Mouse (Mus musculus): Measurements from ENCODE around the gene Ghdc.

GRCm38 (mm10) chr11:100791457-100792049 lies 20.8 kb upstream of the Ghdc start:
- TF ChIP-seq E2F4 (IDR thresholded peaks at IDR 0.05; ENCODE audit: borderline replicate concordance, low read depth, low read length) (no peak), CTCF (IDR thresholded peaks at IDR 0.05 in 2 of 3, conservative IDR thresholded peaks at IDR 0.05 in 1 of 3; ENCODE audit: control insufficient read depth in 1 of 3, insufficient read depth in 1 of 3, low read depth in 2 of 3, low read length in 3 of 3, poor library complexity in 1 of 3, severe bottlenecking in 1 of 3) (no peak), RAD21 (IDR thresholded peaks at IDR 0.05; ENCODE audit: low read depth, low read length) (no peak), POLR2A (IDR thresholded peaks at IDR 0.05; ENCODE audit: control insufficient read depth in 1 of 2, insufficient read depth in 1 of 2, low read depth in 1 of 2, low read length in 2 of 2, poor library complexity in 1 of 2) (no peak), USF1 (IDR thresholded peaks at IDR 0.05; ENCODE audit: low read depth, low read length) (no peak), BHLHE40 (IDR thresholded peaks at IDR 0.05; ENCODE audit: borderline replicate concordance, low read depth, low read length) (no peak), ZNF384 (IDR thresholded peaks at IDR 0.05; ENCODE audit: low read depth, low read length) (no peak)

Data from MEL (cell line).